Mouse (Mus musculus): Measurements from ENCODE around the gene Atad1. TPM values are rescaled to one million over a fixed set of nuclear protein-coding genes. Genes with fewer than 3 reads are reported as not detected.
"Not testable (repeated sequence)": the region's sequence is repeated elsewhere in the genome, so short reads cannot be mapped to it uniquely, and the experiment has no call there.

Gene Atad1
- polyA plus RNA-seq, 1 experiment from 2014 or later = 41.2 TPM

GRCm38 (mm10) chr19:32675766-32676165 is 63.8 kb downstream of the Atad1 start:
- no peak for DNase-seq (ENCODE audit: low spot score)
- Histone ChIP-seq H3K4me2 (replicated peaks; ENCODE audit: low read depth, low read length) (no peak overlapping the region), H3K27ac (ENCODE audit: low read length) (no peak overlapping the region), H3K9me3 (ENCODE audit: low read length) (no peaks in the 10 kb centered on the region), H3K4me3 (ENCODE audit: low read depth, low read length) (no peak overlapping the region), H3K4me1 (ENCODE audit: insufficient read depth, low read depth, low read length) (no peaks in the 10 kb centered on the region), H3K36me3 (ENCODE audit: insufficient read depth, low read length) (0 out of 2 replicates have a peak, but pooled peaks cover 7% of the 10 kb centered on the region), H3K9ac (replicated peaks; ENCODE audit: low read depth) (no peak overlapping the region), H3K27me3 (replicated peaks; ENCODE audit: insufficient read depth, low read length) (no peaks in the 10 kb centered on the region)
- no peak for ATAC-seq
- TF ChIP-seq EP300 (IDR thresholded peaks at IDR 0.05) (no peak), CTCF (IDR thresholded peaks at IDR 0.05) (no peak)
- WGBS = 89% methylated on average over 3 of the region's 3 CpGs

DNA sequence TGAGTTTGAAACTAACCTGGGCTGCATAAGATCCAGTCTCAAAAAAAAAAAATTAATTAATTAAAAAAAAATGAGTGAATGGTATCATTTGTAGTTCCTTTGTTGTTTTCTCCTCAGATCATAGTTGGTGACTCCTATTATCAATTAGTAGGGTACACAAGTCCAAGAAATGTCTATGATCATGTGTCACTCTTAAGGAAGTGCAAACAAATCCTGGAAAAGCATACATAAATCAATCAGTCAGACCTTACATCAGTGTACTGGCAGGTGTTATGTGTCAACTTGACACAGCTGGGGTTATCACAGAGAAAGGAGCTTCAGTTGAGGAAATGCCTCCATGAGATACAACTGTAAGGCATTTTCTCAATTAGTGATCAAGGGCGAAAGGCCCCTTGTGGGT is 71.8 kb downstream of the Atad1 start:
- WGBS = 79% methylated on average over 1 of the region's 1 CpGs
- H3K27ac ChIP-seq (ENCODE audit: low read length); ATAC-seq; H3K4me1 ChIP-seq (ENCODE audit: insufficient read depth, low read depth, low read length); DNase-seq (ENCODE audit: low spot score); H3K4me2 ChIP-seq (replicated peaks; ENCODE audit: low read depth, low read length); H3K9me3 ChIP-seq (ENCODE audit: low read length); H3K27me3 ChIP-seq (replicated peaks; ENCODE audit: insufficient read depth, low read length); H3K4me3 ChIP-seq (ENCODE audit: low read depth, low read length); H3K36me3 ChIP-seq (ENCODE audit: insufficient read depth, low read length); H3K9ac ChIP-seq (replicated peaks; ENCODE audit: low read depth): not testable (repeated sequence)

DNA sequence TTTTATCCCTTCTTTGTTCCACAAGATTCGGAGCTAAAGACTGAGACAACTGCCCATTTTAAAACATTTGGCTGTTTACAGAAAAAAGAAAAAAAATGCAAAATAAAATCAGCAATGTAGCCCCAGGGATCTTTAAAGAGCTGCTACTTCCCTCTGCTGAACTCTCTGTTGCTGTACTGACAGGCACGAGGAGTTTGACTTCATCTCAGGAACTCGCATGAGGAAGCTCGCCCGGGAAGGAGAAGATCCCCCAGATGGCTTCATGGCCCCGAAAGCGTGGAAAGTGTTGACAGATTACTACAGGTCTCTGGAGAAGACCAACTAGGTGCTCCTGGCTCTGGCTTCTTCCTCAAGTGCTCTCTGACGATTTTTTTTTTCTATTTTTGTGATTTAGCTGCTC is 74.3 kb downstream of the Atad1 start:
- no peaks in the 10 kb centered on the region for H3K36me3 ChIP-seq (ENCODE audit: insufficient read depth, low read length)
- TF ChIP-seq CTCF (IDR thresholded peaks at IDR 0.05) (no peak), EP300 (IDR thresholded peaks at IDR 0.05) (no peak)
- H3K9me3 ChIP-seq (ENCODE audit: low read length) = no peaks in the 10 kb centered on the region
- DNase-seq (ENCODE audit: low spot score) (no peak), ATAC-seq (no peak)
- H3K27ac ChIP-seq (ENCODE audit: low read length) = no peak overlapping the region
- H3K9ac ChIP-seq (replicated peaks; ENCODE audit: low read depth) = no peak overlapping the region
- H3K4me3 ChIP-seq (ENCODE audit: low read depth, low read length) = no peak overlapping the region
- no peaks in the 10 kb centered on the region for H3K4me1 ChIP-seq (ENCODE audit: insufficient read depth, low read depth, low read length)
- 81% methylated on average over 8 of the region's 8 CpGs for WGBS
- H3K4me2 ChIP-seq (replicated peaks; ENCODE audit: low read depth, low read length) = no peak overlapping the region
- no peaks in the 10 kb centered on the region for H3K27me3 ChIP-seq (replicated peaks; ENCODE audit: insufficient read depth, low read length)

GRCm38 (mm10) chr19:32662936-32663335 is 76.7 kb downstream of the Atad1 start:
- no peak overlapping the region for H3K9ac ChIP-seq (replicated peaks; ENCODE audit: low read depth)
- 79% methylated on average over 6 of the region's 6 CpGs for WGBS
- no peaks in the 10 kb centered on the region for H3K36me3 ChIP-seq (ENCODE audit: insufficient read depth, low read length)
- no peak overlapping the region for H3K4me2 ChIP-seq (replicated peaks; ENCODE audit: low read depth, low read length)
- no peaks in the 10 kb centered on the region for H3K27me3 ChIP-seq (replicated peaks; ENCODE audit: insufficient read depth, low read length)
- no peak for ATAC-seq
- H3K4me3 ChIP-seq (ENCODE audit: low read depth, low read length) = no peak overlapping the region
- no peaks in the 10 kb centered on the region for H3K4me1 ChIP-seq (ENCODE audit: insufficient read depth, low read depth, low read length)
- no peak for TF ChIP-seq EP300 (IDR thresholded peaks at IDR 0.05)
- no peak for TF ChIP-seq CTCF (IDR thresholded peaks at IDR 0.05)
- H3K27ac ChIP-seq (ENCODE audit: low read length) = no peak overlapping the region
- H3K9me3 ChIP-seq (ENCODE audit: low read length) = no peaks in the 10 kb centered on the region
- DNase-seq (ENCODE audit: low spot score) = no peak

DNA sequence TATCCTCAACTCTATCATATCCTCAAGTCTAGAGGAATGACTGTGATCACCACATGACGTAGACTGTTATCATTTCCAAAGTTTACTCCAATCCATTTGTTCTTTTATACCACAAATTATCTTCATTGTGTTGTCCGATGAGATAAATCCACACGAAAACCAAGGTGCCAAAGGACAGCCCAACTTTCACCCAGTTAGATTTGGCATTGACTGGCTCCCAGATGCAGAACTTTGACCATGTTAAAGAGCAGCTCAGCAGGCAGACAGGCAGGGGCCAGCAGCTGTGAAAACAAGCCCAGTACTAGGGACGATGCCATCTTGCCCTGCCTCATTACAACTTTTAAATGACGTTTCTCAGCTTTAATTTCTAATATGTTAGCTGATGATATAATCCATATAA is 80.2 kb downstream of the Atad1 start:
- Histone ChIP-seq H3K36me3 (ENCODE audit: insufficient read depth, low read length) (no peaks in the 10 kb centered on the region), H3K9ac (replicated peaks; ENCODE audit: low read depth) (no peak overlapping the region), H3K4me1 (ENCODE audit: insufficient read depth, low read depth, low read length) (no peaks in the 10 kb centered on the region), H3K27me3 (replicated peaks; ENCODE audit: insufficient read depth, low read length) (no peaks in the 10 kb centered on the region), H3K4me2 (replicated peaks; ENCODE audit: low read depth, low read length) (no peak overlapping the region), H3K4me3 (ENCODE audit: low read depth, low read length) (no peak overlapping the region), H3K27ac (ENCODE audit: low read length) (no peak overlapping the region), H3K9me3 (ENCODE audit: low read length) (no peaks in the 10 kb centered on the region)
- DNase-seq (ENCODE audit: low spot score) (no peak), ATAC-seq (no peak)
- no peak for TF ChIP-seq EP300 (IDR thresholded peaks at IDR 0.05)
- no peak for TF ChIP-seq CTCF (IDR thresholded peaks at IDR 0.05)
- 74% methylated on average over 5 of the region's 5 CpGs for WGBS

DNA sequence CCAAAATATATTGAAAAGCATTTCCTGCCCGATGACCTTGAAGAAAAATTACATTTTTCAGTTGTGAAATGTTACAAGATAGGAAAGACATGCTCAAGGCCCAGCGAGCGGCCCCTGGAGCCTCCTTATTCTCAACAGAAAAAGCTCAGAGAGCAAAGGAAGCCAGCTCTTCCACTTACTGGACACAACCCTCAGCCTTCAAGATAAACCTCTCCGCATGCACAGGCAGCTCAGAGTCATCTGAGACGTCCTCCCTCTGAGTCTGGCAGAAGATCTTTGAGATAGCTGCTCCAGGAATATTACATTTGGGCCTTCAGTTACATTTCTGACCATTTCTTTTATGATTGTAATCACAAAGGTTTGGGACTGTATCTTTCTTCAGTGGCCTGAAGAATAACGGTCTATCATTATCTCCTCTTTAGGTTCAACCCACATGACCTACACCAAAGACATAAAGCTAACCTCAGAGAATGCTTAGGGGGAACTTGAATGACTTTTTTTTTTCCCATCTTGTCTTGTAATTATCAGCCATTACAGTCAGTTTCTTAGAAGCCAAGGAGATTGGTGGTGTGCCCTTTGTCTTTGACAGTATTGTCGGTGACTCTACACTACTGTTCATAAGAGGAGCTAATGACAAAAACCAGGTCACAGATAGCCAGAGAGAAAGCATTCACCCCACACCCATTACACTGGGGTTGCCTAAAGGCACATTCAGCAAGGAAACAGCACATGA is 85.8 kb downstream of the Atad1 start:
- TF ChIP-seq EP300 (IDR thresholded peaks at IDR 0.05) (no peak), CTCF (IDR thresholded peaks at IDR 0.05) (no peak)
- no peak overlapping the region for H3K4me2 ChIP-seq (replicated peaks; ENCODE audit: low read depth, low read length)
- H3K27ac ChIP-seq (ENCODE audit: low read length) = no peak overlapping the region
- ATAC-seq (no peak), DNase-seq (ENCODE audit: low spot score) (no peak)
- no peaks in the 10 kb centered on the region for H3K27me3 ChIP-seq (replicated peaks; ENCODE audit: insufficient read depth, low read length)
- H3K9ac ChIP-seq (replicated peaks; ENCODE audit: low read depth) = no peak overlapping the region
- H3K9me3 ChIP-seq (ENCODE audit: low read length) = no peaks in the 10 kb centered on the region
- H3K4me1 ChIP-seq (ENCODE audit: insufficient read depth, low read depth, low read length) = no peaks in the 10 kb centered on the region
- no peak overlapping the region for H3K4me3 ChIP-seq (ENCODE audit: low read depth, low read length)
- no peaks in the 10 kb centered on the region for H3K36me3 ChIP-seq (ENCODE audit: insufficient read depth, low read length)
- WGBS = 73% methylated on average over 7 of the region's 7 CpGs

DNA sequence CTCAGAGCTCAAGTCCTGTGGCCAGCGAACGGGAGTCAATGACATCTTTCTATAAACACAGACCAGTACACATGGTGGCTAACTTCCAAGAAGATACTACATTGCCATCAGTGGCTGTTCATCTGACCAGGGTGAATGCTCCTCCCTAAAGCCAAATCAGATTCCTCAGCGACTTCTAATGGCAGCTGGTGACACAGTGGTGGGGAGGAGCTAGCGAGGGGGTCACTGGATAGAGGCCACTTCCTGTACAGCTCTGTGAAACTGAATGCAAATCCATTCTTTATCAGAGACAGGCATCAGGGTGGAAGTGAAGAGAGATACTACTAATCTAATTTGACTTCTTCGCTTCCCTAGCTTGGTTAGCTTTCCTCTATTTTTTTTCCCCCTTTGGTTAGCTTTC is 86.5 kb downstream of the Atad1 start:
- Histone ChIP-seq H3K4me1 (ENCODE audit: insufficient read depth, low read depth, low read length) (no peaks in the 10 kb centered on the region), H3K36me3 (ENCODE audit: insufficient read depth, low read length) (no peaks in the 10 kb centered on the region), H3K9me3 (ENCODE audit: low read length) (no peaks in the 10 kb centered on the region), H3K9ac (replicated peaks; ENCODE audit: low read depth) (no peak overlapping the region), H3K27me3 (replicated peaks; ENCODE audit: insufficient read depth, low read length) (no peaks in the 10 kb centered on the region), H3K4me3 (ENCODE audit: low read depth, low read length) (no peak overlapping the region), H3K27ac (ENCODE audit: low read length) (no peak overlapping the region), H3K4me2 (replicated peaks; ENCODE audit: low read depth, low read length) (no peak overlapping the region)
- no peak for ATAC-seq
- no peak for TF ChIP-seq EP300 (IDR thresholded peaks at IDR 0.05)
- TF ChIP-seq CTCF (IDR thresholded peaks at IDR 0.05) = no peak
- DNase-seq (ENCODE audit: low spot score) = peak; percentile 11
- 65% methylated on average over 5 of the region's 5 CpGs for WGBS

All from lung, postnatal 0 days (tissue).